Mouse (Mus musculus) embryonic fibroblast, embryonic 13.5 days (primary cell): ENCODE data around the gene Stx6.

Experiments used
- CTCF ChIP-seq: IDR thresholded peaks from 2 replicates; pipeline ENCODE4 v1.5.1; 2011; ENCODE audit warnings: mild to moderate bottlenecking, control low read depth, low read length, moderate library complexity, borderline replicate concordance; ENCODE audit not compliant: insufficient read depth
- POLR2A ChIP-seq: IDR thresholded peaks from 2 replicates; pipeline ENCODE4 v1.6.1; 2011; ENCODE audit warnings: low read depth, mild to moderate bottlenecking, control low read depth, low read length, moderate library complexity

DNA sequence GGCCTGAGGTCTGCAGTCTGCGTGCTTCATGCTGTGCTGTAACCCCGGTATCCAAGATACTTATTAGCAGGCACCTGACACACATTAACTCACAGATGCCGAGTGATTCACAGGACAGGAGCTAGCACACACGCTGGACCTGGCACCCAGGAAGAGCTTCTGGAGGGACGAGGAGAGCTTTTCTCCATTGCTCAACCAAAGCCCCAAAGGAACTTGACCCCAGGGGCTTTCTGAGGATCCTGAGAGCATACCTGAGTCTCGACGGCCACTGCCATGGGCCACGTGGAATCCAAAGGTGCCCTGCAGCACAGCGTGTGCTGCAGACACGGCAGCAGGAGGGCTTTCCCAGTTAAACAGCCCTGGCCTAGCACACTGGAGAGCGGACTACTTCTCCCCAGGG is 57.8 kb downstream of the Stx6 start:
- TF ChIP-seq CTCF (no peak), POLR2A (no peak)
